In the genomic region with DNA sequence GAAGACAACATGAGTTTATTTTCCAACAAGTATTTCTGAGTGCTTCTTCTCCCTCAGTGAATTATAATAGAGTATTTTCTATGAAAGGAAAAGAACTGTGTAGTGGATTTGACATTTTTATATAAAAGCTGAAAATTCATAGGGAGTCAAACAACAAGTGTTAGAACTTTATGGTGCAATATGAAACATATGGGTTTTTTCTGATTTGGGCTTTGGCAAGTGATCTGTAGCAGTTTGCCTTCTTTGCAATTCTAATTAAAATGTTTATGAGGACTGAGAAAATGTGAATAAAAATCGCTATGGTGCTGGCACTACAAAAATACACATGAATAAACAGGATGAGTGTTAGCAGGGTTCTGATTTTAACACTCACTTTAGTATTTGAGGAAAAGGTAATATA, we compare ENCODE assay signal across 21 mouse cellular contexts.
DNase-seq lines count a peak whose midpoint lies in the region; ATAC-seq lines count a peak whose summit lies in the region.
"Had no signal": no experiment of that assay in that cellular context is flagged by ENCODE, and none has a peak within 500 bp of the region (broad histone marks: within the 10 kb centered on the region; RNA-seq: fewer than 3 reads in every experiment).

No protein-coding gene starts in this region.

- no peak for DNase-seq in forebrain, embryonic 10.5 days (ENCODE audit: extremely low spot score, low spot score)
- DNase-seq in frontal cortex, postnatal 10 days (ENCODE audit: low spot score in 2 of 2): no peak
- DNase-seq in brain, adult 2 months (ENCODE audit: low read depth, low spot score): peak; percentile 29
- DNase-seq in left cerebral cortex, adult 11 months (ENCODE audit: low spot score): no peak
- DNase-seq in thymus, postnatal 36 days: no peak
- DNase-seq: adrenal gland, postnatal 10 days; adrenal gland, postnatal 36 days; cerebellum, adult 18-20 months; cerebellum, adult 9-10 months; cerebellum, postnatal 14 days; gastrocnemius, adult 2 months; gastrocnemius, postnatal 14 days; heart, adult 11 months had no signal

- WGBS in forebrain, embryonic 13.5 days: 68% methylated on average over 1 of the region's 1 CpGs
- WGBS in forebrain, embryonic 10.5 days: 74% methylated on average over 1 of the region's 1 CpGs
- 33% methylated on average over 1 of the region's 1 CpGs for WGBS in forebrain, embryonic 16.5 days

- no peak overlapping the region for H3K4me3 ChIP-seq in forebrain, embryonic 13.5 days
- no peak overlapping the region for H3K4me3 ChIP-seq in forebrain, embryonic 10.5 days
- no peak overlapping the region for H3K4me3 ChIP-seq in forebrain, embryonic 16.5 days (replicated peaks; ENCODE audit: low read length)
- H3K4me3 ChIP-seq: gastrocnemius, adult 2 months; hindbrain, embryonic 12.5 days; hindbrain, embryonic 15.5 days had no signal

- no peak overlapping the region for H3K27ac ChIP-seq in forebrain, embryonic 13.5 days
- no peak overlapping the region for H3K27ac ChIP-seq in forebrain, embryonic 10.5 days
- H3K27ac ChIP-seq in forebrain, embryonic 16.5 days (ENCODE audit: low read length): no peak overlapping the region
- H3K27ac ChIP-seq: gastrocnemius, adult 2 months; hindbrain, embryonic 12.5 days; hindbrain, embryonic 15.5 days had no signal

- H3K27me3 ChIP-seq in forebrain, embryonic 13.5 days: no peaks in the 10 kb centered on the region
- no peaks in the 10 kb centered on the region for H3K27me3 ChIP-seq in forebrain, embryonic 10.5 days (ENCODE audit: poor library complexity, severe bottlenecking)
- no peaks in the 10 kb centered on the region for H3K27me3 ChIP-seq in forebrain, embryonic 16.5 days (replicated peaks; ENCODE audit: control insufficient read depth, insufficient read depth, low read length)
- H3K27me3 ChIP-seq: hindbrain, embryonic 12.5 days; hindbrain, embryonic 15.5 days; Patski had no signal

- H3K9me3 ChIP-seq in forebrain, embryonic 13.5 days (replicated peaks): no peaks in the 10 kb centered on the region
- H3K9me3 ChIP-seq in forebrain, embryonic 10.5 days: no peaks in the 10 kb centered on the region
- H3K9me3 ChIP-seq in forebrain, embryonic 16.5 days (ENCODE audit: control insufficient read depth, low read length): no peaks in the 10 kb centered on the region
- H3K9me3 ChIP-seq: hindbrain, embryonic 12.5 days; hindbrain, embryonic 15.5 days had no signal

- no peak overlapping the region for H3K9ac ChIP-seq in forebrain, embryonic 13.5 days
- H3K9ac ChIP-seq in forebrain, embryonic 16.5 days (replicated peaks; ENCODE audit: low read depth, low read length): no peak overlapping the region
- H3K9ac ChIP-seq: hindbrain, embryonic 12.5 days; hindbrain, embryonic 15.5 days had no signal

- peak; percentile 41; the same call in 1 of the 2 replicates for ATAC-seq in forebrain, embryonic 13.5 days
- ATAC-seq in frontal cortex, adult (ENCODE audit: low TSS enrichment): peak; percentile 67; the same call in 1 of the 2 replicates
- ATAC-seq in forebrain, embryonic 16.5 days: peak; percentile 84
- ATAC-seq: intestine, postnatal 0 days; Patski had no signal

- no peaks in the 10 kb centered on the region for H3K36me3 ChIP-seq in forebrain, embryonic 13.5 days (ENCODE audit: poor library complexity, severe bottlenecking)
- H3K36me3 ChIP-seq in forebrain, embryonic 10.5 days (replicated peaks): no peaks in the 10 kb centered on the region
- no peaks in the 10 kb centered on the region for H3K36me3 ChIP-seq in forebrain, embryonic 16.5 days (ENCODE audit: control insufficient read depth, insufficient read depth)
- H3K36me3 ChIP-seq: hindbrain, embryonic 12.5 days; hindbrain, embryonic 15.5 days had no signal

- H3K4me2 ChIP-seq in forebrain, embryonic 13.5 days: no peak overlapping the region
- no peak overlapping the region for H3K4me2 ChIP-seq in forebrain, embryonic 16.5 days (ENCODE audit: low read length)
- H3K4me2 ChIP-seq: heart, embryonic 11.5 days; hindbrain, embryonic 12.5 days; hindbrain, embryonic 15.5 days had no signal

- no peaks in the 10 kb centered on the region for H3K4me1 ChIP-seq in forebrain, embryonic 13.5 days
- H3K4me1 ChIP-seq in forebrain, embryonic 10.5 days: no peaks in the 10 kb centered on the region
- no peaks in the 10 kb centered on the region for H3K4me1 ChIP-seq in forebrain, embryonic 16.5 days (replicated peaks; ENCODE audit: control insufficient read depth, insufficient read depth, low read length)
- H3K4me1 ChIP-seq: hindbrain, embryonic 12.5 days; hindbrain, embryonic 15.5 days had no signal
